Mouse (Mus musculus) adipocyte (in vitro differentiated cells): ENCODE measurements at regions not wholly inside any gene's neighbourhood (a gene's known extent, or its start where the extent isn't known, plus 50 kb on each side); places are given as distances from the start of the nearest gene placed in this dataset.
"Not testable (repeated sequence)": the region's sequence is repeated elsewhere in the genome, so short reads cannot be mapped to it uniquely, and the experiment has no call there.

Source experiments
- DNase-seq: peaks from one replicate; pipeline ENCODE4 v3.0.0-alpha.2; 2016; ENCODE audit warnings: low spot score

DNA sequence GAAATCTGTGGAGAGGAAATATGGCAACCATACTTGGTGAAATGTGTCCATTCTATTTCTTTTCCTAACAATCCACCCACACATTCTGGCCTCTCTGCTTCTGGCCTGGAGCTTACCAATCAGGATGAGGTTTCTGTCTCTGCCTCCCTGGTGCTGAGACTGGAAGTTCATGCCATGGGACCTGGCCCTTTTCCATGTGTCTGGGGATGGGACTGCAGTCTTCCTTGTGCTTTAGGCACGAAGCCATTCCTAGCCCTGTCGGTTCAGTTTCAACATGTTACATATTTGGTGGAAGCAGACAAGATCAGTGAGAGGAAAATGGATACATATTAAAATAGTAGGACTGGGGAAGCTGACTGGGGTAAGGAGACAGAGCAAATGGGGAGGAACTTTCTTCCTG lies 100.2 kb upstream of the Tcerg1l start:
- no peak for DNase-seq

DNA sequence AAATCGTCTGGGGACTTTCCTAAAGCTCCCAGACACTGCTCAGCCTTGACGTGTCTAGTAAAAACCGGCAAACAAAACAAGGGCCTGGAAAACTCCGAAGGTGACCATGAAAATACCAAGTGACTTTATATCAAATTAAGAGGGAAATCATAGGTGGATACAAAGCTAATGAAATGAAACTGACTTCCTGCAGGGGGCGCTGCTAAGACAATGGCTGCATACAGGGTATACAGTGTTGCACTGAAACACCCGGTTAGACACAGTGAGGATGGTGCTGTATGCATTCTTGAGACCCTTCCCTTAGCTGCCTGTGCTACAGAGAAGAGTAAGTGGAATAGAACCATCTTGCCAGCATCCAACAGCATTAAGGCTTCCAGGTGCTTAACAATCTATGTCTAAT lies 99.7 kb upstream of the Tcerg1l start:
- DNase-seq, result no peak

DNA sequence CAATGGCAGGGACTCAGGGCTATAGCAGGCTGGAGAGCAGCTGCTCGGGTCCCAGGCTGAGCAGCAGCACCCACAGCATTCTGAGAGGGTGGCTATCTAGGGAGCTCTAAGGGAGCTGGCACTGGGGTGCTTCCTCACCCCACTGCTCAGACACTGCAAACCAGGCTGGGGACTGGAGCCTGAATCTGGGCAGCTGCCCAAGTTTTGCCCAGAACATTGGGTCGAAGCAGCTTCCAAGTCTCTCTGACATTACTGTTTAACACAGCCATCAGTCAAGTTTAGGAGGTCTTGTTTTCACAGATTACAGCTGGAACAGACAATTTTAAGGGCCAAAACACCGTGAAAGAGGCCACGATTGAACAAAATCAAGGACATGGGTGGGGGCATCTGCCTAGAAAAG lies 96.1 kb upstream of the Tcerg1l start:
- DNase-seq, result no peak

DNA sequence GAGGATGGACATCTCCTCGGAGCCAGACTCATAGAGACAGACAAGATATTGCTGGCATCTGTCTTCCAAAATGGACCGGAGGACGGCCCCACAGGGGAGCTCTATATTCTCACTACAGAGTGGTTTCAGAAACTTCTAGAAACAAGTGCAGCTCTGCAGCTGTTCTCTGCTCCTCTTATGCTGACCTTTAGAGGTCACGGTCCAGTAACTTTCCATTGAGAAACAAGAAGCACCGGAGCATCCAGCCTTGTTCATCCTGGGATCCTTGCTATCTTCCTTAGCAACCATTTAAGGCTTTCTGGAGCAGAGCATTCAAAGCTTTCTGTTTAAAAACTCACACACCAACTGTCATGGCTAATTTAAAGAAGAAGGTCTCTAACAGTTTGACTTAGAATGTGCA lies 94.7 kb upstream of the Tcerg1l start:
- no peak for DNase-seq

DNA sequence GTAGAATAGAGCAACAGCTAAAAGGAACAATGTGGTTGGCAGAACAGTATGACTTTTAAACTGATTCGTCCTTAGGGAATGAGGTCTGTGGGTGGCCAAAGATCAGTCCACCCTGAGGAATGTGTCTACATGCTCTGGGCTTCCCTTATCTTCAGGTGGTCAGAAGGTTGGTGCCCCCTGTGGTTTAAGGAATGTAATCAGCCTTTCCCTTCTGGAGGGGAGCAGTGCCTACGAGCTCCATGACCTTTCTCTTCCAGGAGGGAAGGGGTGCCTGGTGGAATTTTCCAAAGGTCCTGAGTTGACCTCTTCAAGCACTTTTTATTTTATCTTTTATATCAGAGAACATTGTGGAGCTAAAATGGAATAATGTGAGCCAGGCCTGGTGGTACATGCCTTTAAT lies 91.9 kb upstream of the Tcerg1l start:
- DNase-seq, result no peak

DNA sequence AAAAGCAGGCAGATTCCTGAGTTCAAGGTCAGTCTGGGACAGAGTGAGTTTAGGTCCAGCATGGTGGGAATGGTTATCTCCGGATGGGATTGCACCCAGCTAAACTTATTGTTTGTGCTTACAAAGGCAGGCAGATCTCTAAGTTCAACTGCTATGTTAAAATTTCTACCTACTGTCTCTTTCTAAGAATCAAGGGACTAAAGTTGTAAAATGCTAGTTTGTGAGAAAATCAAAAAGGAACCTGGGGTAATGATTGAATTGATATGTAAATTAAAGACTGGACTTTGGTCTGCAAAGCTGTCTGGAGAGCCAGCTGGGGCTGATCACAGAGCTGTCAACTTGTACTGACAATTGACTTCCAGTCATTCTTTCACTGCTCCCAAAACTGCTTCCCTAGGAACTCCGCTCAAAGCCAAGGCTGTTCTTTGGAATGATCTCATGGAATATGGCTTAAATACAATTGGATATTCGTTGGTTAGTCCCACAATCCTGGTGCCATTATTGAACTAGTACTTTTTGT lies 90.7 kb upstream of the Tcerg1l start:
- no peak for DNase-seq

DNA sequence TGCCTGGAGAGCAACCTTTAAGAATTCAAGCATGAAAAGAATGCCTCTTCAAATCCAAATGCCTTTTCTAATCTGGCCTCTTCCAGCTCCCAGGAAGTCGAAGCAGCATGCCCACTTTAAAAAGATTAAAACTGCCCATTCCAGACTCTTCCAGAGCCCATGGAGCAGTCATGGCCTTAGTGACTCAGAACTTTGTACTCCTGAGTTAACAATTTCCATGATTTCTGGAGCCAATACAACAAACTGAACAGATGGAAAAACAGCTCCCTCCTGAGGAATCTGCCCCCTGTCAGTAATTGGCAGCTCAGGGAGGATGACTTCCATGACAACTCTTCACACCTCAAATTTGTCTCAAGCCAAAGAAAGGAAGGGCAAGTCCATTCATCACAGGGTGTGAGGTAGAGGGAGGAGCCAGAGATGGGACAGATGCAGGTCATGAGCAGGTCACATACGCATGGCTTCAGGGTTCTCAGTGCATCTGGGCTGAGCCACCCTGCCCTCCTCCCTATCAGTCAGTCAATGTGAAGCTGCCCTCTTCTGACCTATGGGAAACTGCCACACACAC lies 75.4 kb upstream of the Tcerg1l start:
- DNase-seq, result no peak

DNA sequence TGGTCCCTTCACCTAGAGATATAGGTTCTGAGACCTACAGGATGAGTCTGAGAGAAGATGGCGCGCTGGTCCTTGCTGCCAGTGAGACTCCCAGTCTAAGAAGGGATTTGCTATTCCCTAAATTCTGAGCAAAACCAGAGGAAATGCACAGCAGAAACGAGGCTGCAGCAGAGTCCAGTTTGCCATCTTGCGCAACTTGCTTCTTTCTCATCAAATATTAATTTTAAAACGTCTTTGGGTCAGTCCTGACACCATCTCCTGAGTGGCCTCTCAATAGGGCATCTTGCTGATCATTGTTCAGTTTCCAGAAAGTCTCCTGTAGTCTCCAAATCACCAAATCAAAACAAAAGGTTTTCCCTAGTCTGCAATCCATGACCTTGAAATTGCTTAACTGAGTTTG lies 74.8 kb upstream of the Tcerg1l start:
- DNase-seq, result no peak

DNA sequence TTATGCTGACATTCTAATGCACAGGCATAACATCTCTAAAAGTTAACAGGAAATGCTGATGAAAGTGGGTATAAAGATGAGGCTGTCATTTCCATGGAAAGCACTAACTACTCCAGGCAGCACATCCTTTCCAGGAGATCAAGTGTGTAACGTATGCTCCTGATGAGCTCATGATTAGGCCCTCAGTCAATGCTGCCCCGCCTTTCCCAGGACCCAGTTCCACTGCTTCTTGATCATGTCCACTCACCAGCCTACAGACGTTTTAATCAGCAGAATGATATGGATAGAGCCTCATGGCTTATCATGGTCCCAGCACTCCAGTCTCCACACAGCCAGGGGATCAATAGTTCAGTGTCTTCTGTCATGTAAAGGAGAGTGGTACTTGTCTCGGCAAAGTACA lies 71.7 kb upstream of the Tcerg1l start:
- DNase-seq, result no peak

DNA sequence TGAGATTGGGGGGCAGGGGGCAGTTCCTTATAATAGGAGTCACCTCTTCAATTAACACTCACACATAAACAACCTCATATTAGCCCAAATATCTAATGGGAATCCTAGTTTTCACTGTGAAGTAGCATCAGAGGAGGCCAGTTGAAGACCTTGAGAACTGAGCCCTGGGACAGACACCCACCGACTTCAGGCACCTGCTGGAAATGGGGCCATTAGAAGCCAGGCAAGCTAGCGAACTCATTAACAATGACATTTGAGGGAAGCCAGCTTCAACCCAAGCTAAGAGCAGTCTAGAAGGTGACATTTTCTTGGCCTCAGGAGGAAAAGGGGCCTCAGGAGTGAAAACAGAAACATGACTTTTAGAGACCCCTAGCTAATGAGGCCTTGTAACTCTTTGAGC lies 70.9 kb upstream of the Tcerg1l start:
- no peak for DNase-seq

DNA sequence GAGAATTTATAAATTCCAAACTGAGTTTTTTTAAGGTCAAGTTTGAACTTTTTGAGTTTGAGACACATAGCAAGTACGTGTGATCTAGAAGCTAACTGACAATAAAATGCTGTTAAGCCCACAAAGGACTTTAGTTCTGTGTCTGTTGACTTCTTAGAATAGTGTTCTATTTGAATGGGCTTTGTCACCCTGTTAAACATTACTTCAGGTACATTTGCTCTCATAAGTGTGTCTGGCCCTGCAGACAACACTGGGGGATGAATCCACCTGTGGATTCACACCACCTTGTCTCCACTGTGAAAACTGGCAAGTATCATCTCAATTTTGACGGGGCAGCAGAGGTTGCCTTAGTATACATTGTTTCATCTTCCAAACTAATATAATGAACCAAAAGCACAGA lies 70.5 kb upstream of the Tcerg1l start:
- DNase-seq, result no peak

DNA sequence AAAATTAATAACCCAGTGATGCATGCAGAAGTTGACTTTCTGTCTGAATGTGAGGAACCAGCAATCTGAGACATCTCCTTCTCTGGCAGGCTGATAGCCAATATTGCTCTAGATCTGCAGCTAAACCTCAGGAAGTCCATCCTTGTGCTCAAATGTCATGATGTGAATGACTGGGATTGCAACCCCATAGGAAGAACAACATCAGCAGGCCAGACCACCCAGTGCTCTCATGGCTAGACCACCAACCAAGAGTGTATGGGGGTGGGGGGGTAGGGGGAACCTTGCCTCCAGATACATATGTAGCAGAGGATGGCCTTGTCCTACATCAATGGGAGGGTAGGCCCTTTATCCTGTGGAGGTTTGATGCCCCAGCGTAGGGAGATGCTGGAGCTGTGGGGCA lies 69.9 kb upstream of the Tcerg1l start:
- no peak for DNase-seq

DNA sequence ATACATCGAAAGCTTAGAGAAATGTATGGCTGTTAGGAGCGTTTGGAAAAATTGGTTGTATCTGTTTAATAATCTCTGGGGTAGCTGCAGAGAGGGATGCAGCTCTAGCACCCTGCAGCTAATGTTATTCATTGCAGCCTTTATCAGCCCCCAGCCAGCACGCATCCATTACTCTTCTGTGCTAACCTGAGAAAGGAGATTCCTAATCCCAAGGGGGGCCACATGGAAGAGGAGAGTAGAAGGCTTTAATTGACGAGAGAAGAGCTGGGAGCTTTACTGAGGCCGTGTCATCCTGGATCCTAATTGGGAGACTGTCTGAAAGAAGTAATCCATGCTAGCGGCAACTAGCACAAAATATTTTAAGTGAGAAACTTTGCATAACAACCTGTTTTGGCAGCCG lies 60.4 kb upstream of the Tcerg1l start:
- DNase-seq, result no peak

DNA sequence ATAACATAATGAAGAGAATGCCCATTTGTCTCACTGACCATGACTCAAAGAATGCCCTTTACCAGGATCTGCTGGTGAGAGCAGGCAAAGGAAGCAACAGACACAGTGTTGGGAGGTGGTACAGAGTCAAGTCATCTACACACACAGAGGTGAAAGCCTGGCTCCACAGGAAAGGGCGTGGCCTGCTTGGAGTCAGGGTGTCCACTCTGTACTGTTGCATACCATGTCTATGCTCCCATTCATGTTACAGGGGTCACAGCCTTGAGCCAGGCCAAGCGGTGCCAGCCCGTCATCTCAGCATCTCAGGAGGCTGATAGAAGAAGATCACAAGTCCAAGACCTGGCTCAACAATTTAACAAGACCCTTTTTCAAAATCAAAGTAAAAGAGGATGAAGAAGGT lies 57.8 kb upstream of the Tcerg1l start:
- DNase-seq, result no peak

DNA sequence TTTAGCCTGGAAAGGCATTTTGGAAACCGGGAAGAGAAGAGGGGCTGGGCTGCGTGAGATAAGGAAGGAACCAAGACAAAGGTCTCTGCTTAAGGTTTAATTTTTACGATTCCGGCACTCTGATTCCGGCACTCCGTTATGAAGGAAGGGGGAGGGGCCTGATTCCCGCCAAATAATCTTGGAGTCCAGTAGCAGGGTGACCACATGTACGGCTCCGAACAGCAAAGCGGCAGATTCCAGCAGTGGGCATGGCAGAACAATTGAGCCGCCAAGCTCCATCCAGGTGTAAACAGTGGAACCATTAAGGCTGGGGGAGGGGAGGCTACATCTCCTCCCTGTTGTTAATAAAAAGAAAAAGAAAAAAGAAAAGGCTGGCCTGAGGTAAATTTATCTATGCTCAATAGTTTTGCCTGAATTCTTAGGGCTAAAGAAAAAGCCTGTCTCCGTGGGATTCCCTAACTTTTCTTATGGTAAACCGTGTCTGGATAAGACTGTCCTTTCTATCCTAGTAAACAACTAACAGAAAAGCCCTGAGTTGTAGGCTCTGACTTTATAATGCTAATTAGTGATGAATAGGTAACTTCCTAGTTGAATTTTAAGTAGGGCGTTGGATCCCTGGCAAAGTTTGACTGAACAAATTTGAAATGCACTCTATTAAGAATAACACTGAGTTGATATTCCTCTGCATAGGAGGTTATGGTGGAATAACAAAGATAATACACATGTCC lies 57.1 kb upstream of the Tcerg1l start:
- not testable (repeated sequence) for DNase-seq

DNA sequence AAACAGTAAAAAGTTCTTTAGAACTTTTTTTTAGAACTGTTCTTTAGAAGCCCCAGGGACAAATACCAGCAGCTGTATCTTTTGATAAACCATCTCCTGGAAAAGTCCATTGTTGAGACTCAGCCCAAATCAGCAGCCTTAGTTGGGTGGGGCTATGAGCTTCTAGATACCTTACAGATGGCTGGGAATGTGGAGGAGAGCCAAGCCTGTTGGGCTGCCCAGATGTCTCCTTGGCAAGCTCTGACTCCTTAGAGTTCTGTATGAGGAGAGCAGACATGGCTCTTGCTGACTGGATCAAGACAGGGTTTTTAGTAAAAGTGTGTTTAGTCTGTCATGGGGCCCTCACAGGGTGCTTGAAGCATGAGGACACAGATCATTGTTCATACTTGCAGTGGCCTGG lies 53.8 kb upstream of the Tcerg1l start:
- DNase-seq, result no peak

DNA sequence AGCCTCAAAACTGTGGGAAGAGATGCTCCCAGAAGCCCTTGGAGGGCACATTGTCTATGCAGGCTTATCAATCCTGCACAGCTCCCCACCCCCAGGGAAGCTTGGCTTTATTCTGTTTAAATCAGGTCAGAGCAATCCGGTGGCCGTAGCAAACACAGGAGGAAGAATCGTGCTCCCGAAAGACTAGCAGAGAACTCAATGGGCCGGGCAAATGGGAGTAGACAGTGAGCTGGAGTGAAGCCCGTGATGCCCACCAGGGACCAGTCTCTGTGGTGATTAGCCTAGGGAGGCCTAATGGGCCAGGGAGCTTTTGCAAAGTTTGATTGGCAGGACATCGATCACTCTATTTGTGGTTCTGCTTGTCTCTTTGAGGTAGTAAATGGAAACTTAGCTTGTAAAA lies 51.0 kb upstream of the Tcerg1l start:
- DNase-seq, result no peak
